Mouse (Mus musculus): ENCODE measurements around the gene Gm10197. TPM values are rescaled to one million over a fixed set of nuclear protein-coding genes. Genes with fewer than 3 reads are reported as not detected.

Gene Gm10197
- polyA plus RNA-seq, 1 experiment from 2014 or later = not detected

GRCm38 (mm10) chr19:53364963-53365362 is 6.6 kb downstream of the Gm10197 start:
- H3K27ac ChIP-seq = no peak overlapping the region
- peaks cover 7% of the 10 kb centered on the region for H3K4me1 ChIP-seq
- WGBS = 85% methylated on average over 9 of the region's 9 CpGs
- peaks cover 7% of the 10 kb centered on the region; the same call in 1 of the 2 replicates for H3K36me3 ChIP-seq (replicated peaks)
- no peaks in the 10 kb centered on the region for H3K9me3 ChIP-seq
- DNase-seq (ENCODE audit: extremely low spot score, low spot score) = no peak
- H3K27me3 ChIP-seq (ENCODE audit: poor library complexity, severe bottlenecking) = no peaks in the 10 kb centered on the region
- H3K4me3 ChIP-seq = no peak overlapping the region

GRCm38 (mm10) chr19:53364551-53364950 is 7.0 kb downstream of the Gm10197 start:
- H3K36me3 ChIP-seq (replicated peaks) = peaks cover 7% of the 10 kb centered on the region; the same call in 1 of the 2 replicates
- WGBS = 93% methylated on average over 2 of the region's 2 CpGs
- no peaks in the 10 kb centered on the region for H3K27me3 ChIP-seq (ENCODE audit: poor library complexity, severe bottlenecking)
- no peak overlapping the region for H3K27ac ChIP-seq
- H3K4me3 ChIP-seq = no peak overlapping the region
- no peaks in the 10 kb centered on the region for H3K9me3 ChIP-seq
- peaks cover 6% of the 10 kb centered on the region for H3K4me1 ChIP-seq
- DNase-seq (ENCODE audit: extremely low spot score, low spot score) = no peak

- no peak overlapping the region for H3K27ac ChIP-seq
- H3K4me1 ChIP-seq = peaks cover 8% of the 10 kb centered on the region; the same call in 1 of the 2 replicates
- H3K36me3 ChIP-seq (replicated peaks) = peaks cover 7% of the 10 kb centered on the region; the same call in 1 of the 2 replicates
- H3K9me3 ChIP-seq = no peaks in the 10 kb centered on the region
- no peak overlapping the region for H3K4me3 ChIP-seq
- no peak for DNase-seq (ENCODE audit: extremely low spot score, low spot score)
- H3K27me3 ChIP-seq (ENCODE audit: poor library complexity, severe bottlenecking) = no peaks in the 10 kb centered on the region
- WGBS = 49% methylated on average over 2 of the region's 2 CpGs
Observed at GRCm38 (mm10) chr19:53362967-53363366, 8.6 kb downstream of the Gm10197 start.

- WGBS = 89% methylated on average over 8 of the region's 8 CpGs
- no peaks in the 10 kb centered on the region for H3K9me3 ChIP-seq
- peaks cover 8% of the 10 kb centered on the region; the same call in 1 of the 2 replicates for H3K4me1 ChIP-seq
- H3K4me3 ChIP-seq = no peak overlapping the region
- no peak for DNase-seq (ENCODE audit: extremely low spot score, low spot score)
- H3K27me3 ChIP-seq (ENCODE audit: poor library complexity, severe bottlenecking) = no peaks in the 10 kb centered on the region
- peaks cover 16% of the 10 kb centered on the region; the same call in 1 of the 2 replicates for H3K36me3 ChIP-seq (replicated peaks)
- H3K27ac ChIP-seq = no peak overlapping the region
Observed at GRCm38 (mm10) chr19:53360265-53360958, 11.2 kb downstream of the Gm10197 start.

- Histone ChIP-seq H3K27ac (no peak overlapping the region), H3K36me3 (replicated peaks) (peaks cover 16% of the 10 kb centered on the region; the same call in 1 of the 2 replicates), H3K27me3 (ENCODE audit: poor library complexity, severe bottlenecking) (no peaks in the 10 kb centered on the region), H3K4me1 (peaks cover 9% of the 10 kb centered on the region; the same call in 1 of the 2 replicates), H3K4me3 (no peak overlapping the region), H3K9me3 (no peaks in the 10 kb centered on the region)
- WGBS = 85% methylated on average over 22 of the region's 22 CpGs
- DNase-seq (ENCODE audit: extremely low spot score, low spot score) = no peak
Observed at GRCm38 (mm10) chr19:53359160-53360033, 12.2 kb downstream of the Gm10197 start.

- 0 out of 2 replicates have a peak overlapping the region, but pooled peaks have one; percentile 48 for H3K27ac ChIP-seq
- peaks cover 18% of the 10 kb centered on the region for H3K4me1 ChIP-seq
- H3K36me3 ChIP-seq (replicated peaks) = peaks cover 24% of the 10 kb centered on the region
- WGBS = 87% methylated on average over 16 of the region's 16 CpGs
- H3K4me3 ChIP-seq = no peak overlapping the region
- no peaks in the 10 kb centered on the region for H3K9me3 ChIP-seq
- DNase-seq (ENCODE audit: extremely low spot score, low spot score) = no peak
- H3K27me3 ChIP-seq (ENCODE audit: poor library complexity, severe bottlenecking) = no peaks in the 10 kb centered on the region
Observed at GRCm38 (mm10) chr19:53355065-53355464, 16.5 kb downstream of the Gm10197 start.

- Histone ChIP-seq H3K27ac (no peak overlapping the region), H3K27me3 (ENCODE audit: poor library complexity, severe bottlenecking) (no peaks in the 10 kb centered on the region), H3K4me1 (peaks cover 18% of the 10 kb centered on the region), H3K36me3 (replicated peaks) (peaks cover 24% of the 10 kb centered on the region), H3K9me3 (no peaks in the 10 kb centered on the region), H3K4me3 (no peak overlapping the region)
- no peak for DNase-seq (ENCODE audit: extremely low spot score, low spot score)
- WGBS = 77% methylated on average over 7 of the region's 7 CpGs
Observed at GRCm38 (mm10) chr19:53354271-53355000, 17.1 kb downstream of the Gm10197 start.

- H3K27me3 ChIP-seq (ENCODE audit: poor library complexity, severe bottlenecking) = no peaks in the 10 kb centered on the region
- WGBS = 92% methylated on average over 7 of the region's 7 CpGs
- no peak overlapping the region for H3K4me3 ChIP-seq
- no peak for DNase-seq (ENCODE audit: extremely low spot score, low spot score)
- H3K36me3 ChIP-seq (replicated peaks) = peaks cover 27% of the 10 kb centered on the region
- peaks cover under 1% of the 10 kb centered on the region; the same call in 1 of the 2 replicates for H3K9me3 ChIP-seq
- no peak overlapping the region for H3K27ac ChIP-seq
- H3K4me1 ChIP-seq = peaks cover 14% of the 10 kb centered on the region
Observed at GRCm38 (mm10) chr19:53353864-53354263, 17.7 kb downstream of the Gm10197 start.

- H3K4me3 ChIP-seq = no peak overlapping the region
- DNase-seq (ENCODE audit: extremely low spot score, low spot score) = no peak
- H3K27ac ChIP-seq = no peak overlapping the region
- H3K36me3 ChIP-seq (replicated peaks) = peaks cover 23% of the 10 kb centered on the region
- peaks cover 25% of the 10 kb centered on the region for H3K4me1 ChIP-seq
- no peaks in the 10 kb centered on the region for H3K27me3 ChIP-seq (ENCODE audit: poor library complexity, severe bottlenecking)
- peaks cover 4% of the 10 kb centered on the region; the same call in 1 of the 2 replicates for H3K9me3 ChIP-seq
- WGBS = 91% methylated on average over 14 of the region's 14 CpGs
Observed at GRCm38 (mm10) chr19:53345766-53346165, 25.8 kb downstream of the Gm10197 start.

- Histone ChIP-seq H3K9me3 (peaks cover 4% of the 10 kb centered on the region; the same call in 1 of the 2 replicates), H3K4me1 (peaks cover 33% of the 10 kb centered on the region), H3K36me3 (replicated peaks) (peaks cover 19% of the 10 kb centered on the region), H3K4me3 (no peak overlapping the region), H3K27me3 (ENCODE audit: poor library complexity, severe bottlenecking) (no peaks in the 10 kb centered on the region), H3K27ac (peak overlapping the region; percentile 49; the same call in 1 of the 2 replicates)
- no peak for DNase-seq (ENCODE audit: extremely low spot score, low spot score)
- 90% methylated on average over 16 of the region's 16 CpGs for WGBS
Observed at GRCm38 (mm10) chr19:53344062-53344461, 27.5 kb downstream of the Gm10197 start.

- Histone ChIP-seq H3K4me3 (no peak overlapping the region), H3K4me1 (peaks cover 33% of the 10 kb centered on the region), H3K9me3 (no peaks in the 10 kb centered on the region), H3K36me3 (replicated peaks) (peaks cover 17% of the 10 kb centered on the region), H3K27me3 (ENCODE audit: poor library complexity, severe bottlenecking) (no peaks in the 10 kb centered on the region), H3K27ac (0 out of 2 replicates have a peak overlapping the region, but pooled peaks have one; percentile 49)
- DNase-seq (ENCODE audit: extremely low spot score, low spot score) = no peak
- WGBS = 93% methylated on average over 13 of the region's 13 CpGs
Observed at GRCm38 (mm10) chr19:53343174-53343881, 28.2 kb downstream of the Gm10197 start.

GRCm38 (mm10) chr19:53340423-53340822 is 31.1 kb downstream of the Gm10197 start:
- DNase-seq (ENCODE audit: extremely low spot score, low spot score) = no peak
- H3K27me3 ChIP-seq (ENCODE audit: poor library complexity, severe bottlenecking) = no peaks in the 10 kb centered on the region
- WGBS = 33% methylated on average over 6 of the region's 6 CpGs

More at GRCm38 (mm10) chr19:53340423-53340822, 31.1 kb downstream of the Gm10197 start:
- H3K4me3 ChIP-seq = no peak overlapping the region
- no peak overlapping the region for H3K27ac ChIP-seq
- peaks cover 28% of the 10 kb centered on the region for H3K4me1 ChIP-seq
- peaks cover 33% of the 10 kb centered on the region for H3K36me3 ChIP-seq (replicated peaks)
- no peaks in the 10 kb centered on the region for H3K9me3 ChIP-seq

Measured in forebrain, embryonic 10.5 days (tissue).